Mouse (Mus musculus): ENCODE measurements around the gene Iqsec1.

DNA sequence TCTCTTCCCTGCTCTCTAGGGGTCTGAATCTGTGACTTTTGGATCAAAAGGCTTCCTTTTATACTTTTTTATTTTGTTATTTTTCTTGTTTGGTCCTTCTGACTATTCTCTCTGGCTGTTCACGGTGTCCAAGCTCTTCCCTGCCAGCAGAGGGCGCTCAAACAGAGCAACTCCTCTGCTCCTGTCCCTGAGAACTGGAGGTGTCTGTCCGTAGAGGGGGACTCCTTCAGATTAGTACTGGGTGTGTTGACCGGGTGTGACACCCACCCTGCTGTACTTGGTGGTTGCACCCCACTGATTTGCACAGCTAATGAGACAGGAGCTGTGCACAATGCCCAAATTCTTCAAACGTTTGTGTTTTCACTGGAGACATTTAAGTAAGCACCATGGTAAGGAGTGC is 381.3 kb downstream of the Iqsec1 start:
- TF ChIP-seq CTCF (IDR thresholded peaks at IDR 0.05; ENCODE audit: insufficient read depth, low read length) = peak; percentile 94
- no peak for TF ChIP-seq POLR2A (IDR thresholded peaks at IDR 0.05; ENCODE audit: borderline replicate concordance, extremely low read depth, low read depth, low read length)
